Mouse (Mus musculus) embryo, embryonic 10.5 days (tissue): Measurements from ENCODE around the gene Dnase1l3.

ENCODE experiments used
- DNase-seq: peaks from one replicate; pipeline ENCODE4 v3.0.0-alpha.2; 2015; ENCODE audit warnings: low spot score

Gene Dnase1l3

GRCm38 (mm10) chr14:7977471-7977870 is 16.9 kb downstream of the Dnase1l3 start:
- DNase-seq: no peak

GRCm38 (mm10) chr14:7975177-7975576 is 19.2 kb downstream of the Dnase1l3 start:
- no peak for DNase-seq

GRCm38 (mm10) chr14:7974643-7975042 is 19.7 kb downstream of the Dnase1l3 start:
- no peak for DNase-seq

- DNase-seq: no peak
Measured at GRCm38 (mm10) chr14:7971889-7972493, 22.4 kb downstream of the Dnase1l3 start.

- DNase-seq: peak; percentile 91
Measured at GRCm38 (mm10) chr14:7964219-7964889, 30.0 kb downstream of the Dnase1l3 start.

GRCm38 (mm10) chr14:7963160-7963559 is 31.2 kb downstream of the Dnase1l3 start:
- DNase-seq: no peak

GRCm38 (mm10) chr14:7962626-7963025 is 31.7 kb downstream of the Dnase1l3 start:
- no peak for DNase-seq

- no peak for DNase-seq
Measured at GRCm38 (mm10) chr14:7961714-7962113, 32.7 kb downstream of the Dnase1l3 start.

GRCm38 (mm10) chr14:7960616-7961015 is 33.8 kb downstream of the Dnase1l3 start:
- peak; percentile 55 for DNase-seq

GRCm38 (mm10) chr14:7957049-7957448 is 37.3 kb downstream of the Dnase1l3 start, which contains the start of gene Gm45521:
Gm45521 (plus strand) TSS chr14:7957288.
- peak; percentile 55 for DNase-seq

GRCm38 (mm10) chr14:7956427-7956826 is 37.9 kb downstream of the Dnase1l3 start:
- no peak for DNase-seq

- no peak for DNase-seq
Measured at GRCm38 (mm10) chr14:7954071-7954471, 40.3 kb downstream of the Dnase1l3 start.

GRCm38 (mm10) chr14:7952610-7953254 is 41.6 kb downstream of the Dnase1l3 start:
- DNase-seq: peak; percentile 55

- no peak for DNase-seq
Measured at GRCm38 (mm10) chr14:7951234-7951633, 43.1 kb downstream of the Dnase1l3 start.

- DNase-seq: no peak
Measured at GRCm38 (mm10) chr14:7945261-7945660, 49.1 kb downstream of the Dnase1l3 start.

- DNase-seq: no peak
Measured at GRCm38 (mm10) chr14:7944349-7945039, 49.9 kb downstream of the Dnase1l3 start.

- DNase-seq: no peak
Measured at GRCm38 (mm10) chr14:7943801-7944135, 50.6 kb downstream of the Dnase1l3 start.

- DNase-seq: no peak
Measured at GRCm38 (mm10) chr14:7943101-7943800, 51.1 kb downstream of the Dnase1l3 start.

- no peak for DNase-seq
Measured at GRCm38 (mm10) chr14:7941413-7941812, 53.0 kb downstream of the Dnase1l3 start.

GRCm38 (mm10) chr14:7938809-7939784 is 55.3 kb downstream of the Dnase1l3 start:
- no peak for DNase-seq
